8 mouse cellular contexts compared by ENCODE assay signal in genomic region chr19:47343422-47343821, GRCm38 (mm10).
DNase-seq lines count a peak whose midpoint lies in the region; ATAC-seq and TF ChIP-seq lines count a peak whose summit lies in the region.

No protein-coding gene starts in this region.

- peak overlapping the region; percentile 58 for H3K4me3 ChIP-seq in gastrocnemius, adult 2 months
- peak overlapping the region; percentile 42 for H3K4me3 ChIP-seq in midbrain, embryonic 16.5 days (ENCODE audit: low read depth, low read length)

- H3K9ac ChIP-seq in midbrain, embryonic 16.5 days (ENCODE audit: low read depth, low read length) = peak overlapping the region; percentile 61

- no peak for TF ChIP-seq CTCF in gastrocnemius, adult 2 months (IDR thresholded peaks at IDR 0.05)

- H3K36me3 ChIP-seq in midbrain, embryonic 16.5 days (ENCODE audit: control insufficient read depth, insufficient read depth, low read length) = no peaks in the 10 kb centered on the region

- no peaks in the 10 kb centered on the region for H3K9me3 ChIP-seq in midbrain, embryonic 16.5 days (replicated peaks; ENCODE audit: control insufficient read depth, low read length, poor library complexity, severe bottlenecking)

- 3% methylated on average over 29 of the region's 39 CpGs for WGBS in midbrain, embryonic 16.5 days

- DNase-seq in gastrocnemius, adult 2 months = no peak
- no peak for DNase-seq in gastrocnemius, adult 18-20 months (ENCODE audit: low spot score)
- peak; percentile 64 for DNase-seq in thymus, postnatal 4 days
- DNase-seq in thymus, postnatal 36 days = no peak
- DNase-seq in layer of hippocampus, adult 18-20 months (ENCODE audit: low spot score in 2 of 2) = peak; percentile 57 to 78
- DNase-seq in gastrocnemius, postnatal 36 days = no peak

- H3K4me2 ChIP-seq in midbrain, embryonic 16.5 days (ENCODE audit: low read length) = peak overlapping the region; percentile 78

- H3K4me1 ChIP-seq in midbrain, embryonic 16.5 days (ENCODE audit: control insufficient read depth, insufficient read depth, low read length) = peaks cover 19% of the 10 kb centered on the region

- peaks cover 23% of the 10 kb centered on the region for H3K27me3 ChIP-seq in midbrain, embryonic 16.5 days (ENCODE audit: control insufficient read depth, insufficient read depth, low read depth, low read length)

- 0 out of 2 replicates have a peak, but pooled peaks have one; percentile 30 for ATAC-seq in midbrain, embryonic 16.5 days
- ATAC-seq in inflammation-experienced regulatory T-cells, adult 6 months = no peak

- intact Hi-C loops in gastrocnemius, adult 2 months (cut with DNase I) = no loop called here
- intact Hi-C loops in gastrocnemius, postnatal 36 days (cut with DNase I) = no loop called here

- no peak overlapping the region for H3K27ac ChIP-seq in gastrocnemius, adult 2 months
- H3K27ac ChIP-seq in midbrain, embryonic 16.5 days (ENCODE audit: low read length) = no peak overlapping the region

Comparison
In these comparisons a context has a peak if more than half of its experiments do, and no peak if none do; other contexts are left out.
1. DNase-seq: peak in thymus, postnatal 4 days (single experiment) and layer of hippocampus, adult 18-20 months (2 of 2); none in gastrocnemius, adult 2 months (single experiment), gastrocnemius, adult 18-20 months (single experiment), thymus, postnatal 36 days (0 of 2) and gastrocnemius, postnatal 36 days (0 of 2).